Mouse (Mus musculus): ENCODE data around the gene Spats2l. TPM values are rescaled to one million over a fixed set of nuclear protein-coding genes. Genes with fewer than 3 reads are reported as not detected.
A peak's percentile ranks its signal among the peaks of the same experiment; 100 is the strongest.

Gene Spats2l
- not detected in 2 replicates for polyA plus RNA-seq (2012; ENCODE audit: insufficient read depth, insufficient read length, missing spikeins)

- peak within 1 kb of the TSS; percentile 53 for H3K4me3 ChIP-seq (ENCODE audit: insufficient read depth, low read length)
Measured at GRCm38 (mm10) chr1:57774001-57774667, at the start of gene Spats2l. Spats2l (plus strand) TSS chr1:57774162.

GRCm38 (mm10) chr1:57725268-57725667 lies 48.7 kb upstream of the Spats2l start:
- H3K27ac ChIP-seq (ENCODE audit: insufficient read depth, low read depth, low read length) = no peak overlapping the region
- no peak for TF ChIP-seq CTCF (IDR thresholded peaks at IDR 0.05; ENCODE audit: low read depth, low read length)
- TF ChIP-seq POLR2A (IDR thresholded peaks at IDR 0.05; ENCODE audit: borderline replicate concordance, low read depth, low read length) = no peak
- H3K4me3 ChIP-seq (ENCODE audit: insufficient read depth, low read length) = no peak overlapping the region
- no peaks in the 10 kb centered on the region for H3K4me1 ChIP-seq (ENCODE audit: control insufficient read depth, insufficient read depth, low read length)

More at GRCm38 (mm10) chr1:57774001-57774667, at the start of gene Spats2l:
- Histone ChIP-seq H3K4me1 (ENCODE audit: control insufficient read depth, insufficient read depth, low read length) (no peaks in the 10 kb centered on the region), H3K27ac (ENCODE audit: insufficient read depth, low read depth, low read length) (no peak within 1 kb of the TSS)
- TF ChIP-seq POLR2A (IDR thresholded peaks at IDR 0.05; ENCODE audit: borderline replicate concordance, low read depth, low read length) (no peak), CTCF (IDR thresholded peaks at IDR 0.05; ENCODE audit: low read depth, low read length) (no peak)

- Histone ChIP-seq H3K27ac (ENCODE audit: insufficient read depth, low read depth, low read length) (no peak overlapping the region), H3K4me1 (ENCODE audit: control insufficient read depth, insufficient read depth, low read length) (no peaks in the 10 kb centered on the region), H3K4me3 (ENCODE audit: insufficient read depth, low read length) (no peak overlapping the region)
- TF ChIP-seq CTCF (IDR thresholded peaks at IDR 0.05; ENCODE audit: low read depth, low read length) = no peak
Measured at GRCm38 (mm10) chr1:57735877-57736276, 38.1 kb upstream of the Spats2l start.

- TF ChIP-seq POLR2A (IDR thresholded peaks at IDR 0.05; ENCODE audit: borderline replicate concordance, low read depth, low read length) (no peak), CTCF (IDR thresholded peaks at IDR 0.05; ENCODE audit: low read depth, low read length) (no peak)
- H3K27ac ChIP-seq (ENCODE audit: insufficient read depth, low read depth, low read length) = no peak overlapping the region
- no peaks in the 10 kb centered on the region for H3K4me1 ChIP-seq (ENCODE audit: control insufficient read depth, insufficient read depth, low read length)
- no peak overlapping the region for H3K4me3 ChIP-seq (ENCODE audit: insufficient read depth, low read length)
Measured at GRCm38 (mm10) chr1:57741740-57742139, 32.2 kb upstream of the Spats2l start.

GRCm38 (mm10) chr1:57742266-57742665 lies 31.7 kb upstream of the Spats2l start:
- H3K4me3 ChIP-seq (ENCODE audit: insufficient read depth, low read length) = no peak overlapping the region
- H3K27ac ChIP-seq (ENCODE audit: insufficient read depth, low read depth, low read length) = no peak overlapping the region
- H3K4me1 ChIP-seq (ENCODE audit: control insufficient read depth, insufficient read depth, low read length) = no peaks in the 10 kb centered on the region
- no peak for TF ChIP-seq POLR2A (IDR thresholded peaks at IDR 0.05; ENCODE audit: borderline replicate concordance, low read depth, low read length)
- TF ChIP-seq CTCF (IDR thresholded peaks at IDR 0.05; ENCODE audit: low read depth, low read length) = no peak

GRCm38 (mm10) chr1:57751781-57752180 lies 22.2 kb upstream of the Spats2l start:
- no peak overlapping the region for H3K4me3 ChIP-seq (ENCODE audit: insufficient read depth, low read length)
- no peak for TF ChIP-seq CTCF (IDR thresholded peaks at IDR 0.05; ENCODE audit: low read depth, low read length)
- TF ChIP-seq POLR2A (IDR thresholded peaks at IDR 0.05; ENCODE audit: borderline replicate concordance, low read depth, low read length) = no peak
- H3K4me1 ChIP-seq (ENCODE audit: control insufficient read depth, insufficient read depth, low read length) = no peaks in the 10 kb centered on the region
- H3K27ac ChIP-seq (ENCODE audit: insufficient read depth, low read depth, low read length) = no peak overlapping the region

- Histone ChIP-seq H3K4me1 (ENCODE audit: control insufficient read depth, insufficient read depth, low read length) (no peaks in the 10 kb centered on the region), H3K27ac (ENCODE audit: insufficient read depth, low read depth, low read length) (no peak overlapping the region), H3K4me3 (ENCODE audit: insufficient read depth, low read length) (no peak overlapping the region)
- TF ChIP-seq CTCF (IDR thresholded peaks at IDR 0.05; ENCODE audit: low read depth, low read length) = no peak
- TF ChIP-seq POLR2A (IDR thresholded peaks at IDR 0.05; ENCODE audit: borderline replicate concordance, low read depth, low read length) = no peak
Measured at GRCm38 (mm10) chr1:57766396-57766795, 7.6 kb upstream of the Spats2l start.

- no peak overlapping the region for H3K27ac ChIP-seq (ENCODE audit: insufficient read depth, low read depth, low read length)
- H3K4me3 ChIP-seq (ENCODE audit: insufficient read depth, low read length) = no peak overlapping the region
- H3K4me1 ChIP-seq (ENCODE audit: control insufficient read depth, insufficient read depth, low read length) = no peaks in the 10 kb centered on the region
- no peak for TF ChIP-seq POLR2A (IDR thresholded peaks at IDR 0.05; ENCODE audit: borderline replicate concordance, low read depth, low read length)
Measured at GRCm38 (mm10) chr1:57773326-57773725, 636 bp upstream of the Spats2l start.

GRCm38 (mm10) chr1:57774668-57775495 lies 920 bp downstream of the Spats2l start:
- Histone ChIP-seq H3K4me3 (ENCODE audit: insufficient read depth, low read length) (peak overlapping the region; percentile 53), H3K4me1 (ENCODE audit: control insufficient read depth, insufficient read depth, low read length) (no peaks in the 10 kb centered on the region), H3K27ac (ENCODE audit: insufficient read depth, low read depth, low read length) (no peak overlapping the region)
- no peak for TF ChIP-seq POLR2A (IDR thresholded peaks at IDR 0.05; ENCODE audit: borderline replicate concordance, low read depth, low read length)
- TF ChIP-seq CTCF (IDR thresholded peaks at IDR 0.05; ENCODE audit: low read depth, low read length) = no peak

- Histone ChIP-seq H3K4me1 (ENCODE audit: control insufficient read depth, insufficient read depth, low read length) (no peaks in the 10 kb centered on the region), H3K27ac (ENCODE audit: insufficient read depth, low read depth, low read length) (no peak overlapping the region), H3K4me3 (ENCODE audit: insufficient read depth, low read length) (peak overlapping the region; percentile 53)
- TF ChIP-seq CTCF (IDR thresholded peaks at IDR 0.05; ENCODE audit: low read depth, low read length) (no peak), POLR2A (IDR thresholded peaks at IDR 0.05; ENCODE audit: borderline replicate concordance, low read depth, low read length) (no peak)
Measured at GRCm38 (mm10) chr1:57775496-57775790, 1.5 kb downstream of the Spats2l start.
